Mouse (Mus musculus) urinary bladder, adult 2 months (tissue): Measurements from ENCODE around the gene Timm50. TPM values are rescaled to one million over a fixed set of nuclear protein-coding genes. Genes with fewer than 3 reads are reported as not detected.

Source experiments
- DNase-seq: peaks from one replicate; pipeline ENCODE4 v3.0.0; 2022; ENCODE audit warnings: low spot score
- polyA plus RNA-seq: library from polyadenylated mRNA; depleted of rRNA; stranded (reverse); fragments of >200 nt; gene quantifications from 2 replicates; pipeline ENCODE4 v1.2.3, GENCODE M21; 2012; rRNA removed

The Timm50 gene
- 33.7 and 41.8 TPM in 2 replicates for polyA plus RNA-seq

DNA sequence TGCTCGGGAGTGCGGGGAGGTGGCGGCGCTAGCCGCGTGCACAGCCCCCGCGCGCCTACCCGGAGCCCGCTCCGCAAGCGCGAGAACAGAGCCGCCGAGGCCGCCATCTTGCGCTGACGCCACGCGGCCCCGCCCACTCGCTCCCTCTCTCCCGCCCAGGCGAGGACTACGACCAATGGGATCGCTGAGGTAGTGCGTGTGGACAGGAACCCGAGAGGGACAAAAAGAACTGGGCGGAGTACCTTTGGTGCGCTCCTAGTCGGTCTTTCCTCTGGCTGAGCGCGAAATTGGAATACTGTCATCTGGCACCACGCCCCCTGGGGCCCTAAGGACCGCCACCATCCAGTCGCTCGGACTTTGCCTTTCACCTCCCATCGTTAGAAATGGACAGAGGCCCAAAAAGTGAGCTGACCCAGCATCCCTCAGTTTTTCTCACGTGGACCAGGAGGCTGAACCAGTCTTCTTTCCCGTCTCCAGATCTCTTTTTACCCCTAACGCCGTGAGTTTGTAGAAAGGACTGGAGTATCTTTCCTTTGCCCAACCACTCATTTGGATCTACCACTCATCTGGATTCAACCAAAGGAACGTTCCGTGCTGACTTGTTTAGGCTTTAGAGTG lies at the start of gene Timm50:
Gene Timm50, minus strand, starts transcription at position 147 of the 618 bp plus-strand sequence.
- peak; percentile 96 for DNase-seq

DNA sequence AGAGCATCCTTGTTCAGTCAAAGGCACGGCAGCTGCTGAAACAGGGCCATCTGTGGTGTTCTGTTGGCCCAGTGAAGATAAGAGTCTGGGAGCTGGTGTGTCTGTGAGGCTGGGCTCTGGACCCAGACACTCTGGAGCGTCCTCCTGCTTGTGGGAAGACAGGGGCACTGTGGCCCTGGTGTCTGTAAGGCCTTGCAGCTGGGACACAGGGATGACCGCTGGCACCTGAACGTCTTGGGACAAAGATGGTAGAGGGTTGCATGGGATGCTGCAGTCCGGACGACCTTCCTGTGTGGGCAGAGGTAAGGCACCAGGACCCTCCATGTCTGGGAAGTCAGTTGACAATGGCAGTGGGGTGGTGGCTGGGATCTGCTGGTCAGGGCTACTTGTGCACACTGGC lies 48.4 kb upstream of the Timm50 start:
- DNase-seq = no peak

DNA sequence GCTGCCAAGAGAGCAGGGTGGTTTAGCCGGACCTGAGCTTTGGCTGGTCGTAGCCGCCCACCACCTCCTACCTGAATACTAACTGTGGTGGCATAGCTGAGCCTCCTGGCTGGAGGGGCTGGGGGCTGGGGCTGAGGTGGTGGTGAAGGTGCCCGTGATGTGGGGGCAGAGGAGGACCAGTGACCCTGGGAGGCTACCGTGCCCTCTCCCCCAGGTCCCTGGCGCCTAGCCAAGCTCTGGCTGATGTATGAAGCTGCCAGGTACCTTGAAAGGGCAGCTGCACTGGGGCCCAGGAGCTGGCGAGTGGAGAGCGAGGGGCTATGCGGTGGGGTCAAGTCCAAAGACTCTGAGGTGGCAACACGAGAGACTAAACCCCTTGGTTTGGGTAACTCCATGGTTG lies 48.0 kb upstream of the Timm50 start:
- DNase-seq = no peak

DNA sequence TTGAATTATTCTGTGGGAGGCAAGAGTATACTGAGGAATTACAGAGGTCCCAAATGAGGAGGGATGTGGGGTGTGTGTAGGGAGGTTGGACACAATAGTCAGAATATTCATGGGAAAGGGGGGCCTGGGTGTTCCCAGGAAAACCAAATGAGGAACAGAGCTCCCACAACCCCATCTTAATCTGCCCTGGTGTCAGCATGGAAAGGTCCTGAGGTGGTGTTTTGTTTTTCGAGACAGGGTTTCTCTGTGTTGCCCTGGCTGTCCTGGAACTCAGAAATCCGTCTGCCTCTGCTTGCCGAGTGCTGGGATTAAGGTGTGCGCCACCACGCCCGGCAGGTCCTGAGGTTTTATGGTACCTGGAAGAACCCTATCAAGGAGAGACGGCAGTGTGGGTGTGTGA lies 46.6 kb upstream of the Timm50 start:
- DNase-seq = no peak

DNA sequence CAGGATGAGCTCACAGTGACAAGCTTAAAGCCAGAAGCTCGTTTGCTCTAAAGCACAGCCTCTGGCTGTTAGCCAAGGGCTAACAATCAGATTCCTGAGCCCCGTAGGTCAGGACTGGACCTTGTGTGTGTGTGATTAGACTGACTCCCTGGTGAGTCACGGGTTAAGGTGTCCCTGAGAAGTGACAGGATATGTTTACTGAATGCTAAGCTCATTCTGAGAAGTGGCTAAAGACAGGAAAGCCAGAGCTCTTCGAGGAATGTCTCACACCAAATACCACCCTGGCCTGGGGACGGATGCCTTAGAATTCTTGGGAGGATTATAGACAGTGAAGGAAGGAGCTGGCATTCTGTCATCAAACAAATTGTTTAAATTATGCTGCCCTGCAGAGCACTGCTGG lies 46.1 kb upstream of the Timm50 start:
- DNase-seq = no peak

DNA sequence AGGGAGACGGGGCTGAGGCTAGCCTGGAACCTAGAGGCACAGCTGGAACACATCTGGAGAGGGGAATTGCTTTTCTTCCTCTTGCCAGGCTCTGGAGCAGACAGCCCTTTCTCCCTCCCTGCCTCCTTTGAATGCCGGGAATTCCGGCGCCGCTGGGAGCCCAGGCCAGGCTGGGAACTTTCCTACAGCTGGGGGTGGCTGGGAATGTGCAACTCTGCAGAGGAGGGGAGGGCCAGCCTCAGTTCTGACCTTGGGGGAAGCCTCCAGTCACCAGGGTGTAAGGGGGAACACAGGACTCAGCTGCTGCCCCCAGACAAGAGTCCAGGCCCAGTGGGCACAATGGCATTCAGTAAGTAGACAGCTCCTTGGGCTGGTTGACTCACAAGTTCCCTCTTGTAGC lies 45.1 kb upstream of the Timm50 start:
- no peak for DNase-seq

DNA sequence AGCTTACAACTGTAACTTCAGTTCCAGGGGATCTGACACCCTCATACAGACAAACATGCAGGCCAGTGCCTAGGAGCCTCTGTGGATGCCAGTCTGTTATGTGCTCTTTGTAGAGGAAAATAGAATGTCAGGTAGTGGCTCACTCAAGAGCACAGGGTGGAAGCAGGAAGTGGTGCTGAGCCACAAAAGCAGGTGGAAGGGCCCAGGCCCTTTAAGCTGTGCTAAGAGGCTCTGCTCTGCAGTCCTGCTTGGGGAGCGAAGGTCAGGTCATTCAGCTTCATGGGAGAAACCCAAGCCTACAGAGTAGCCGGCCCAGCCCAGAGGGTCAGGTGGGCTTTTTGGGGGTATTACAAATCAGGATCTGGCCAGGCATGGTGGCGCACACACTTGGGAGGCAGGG lies 43.3 kb upstream of the Timm50 start:
- no peak for DNase-seq

DNA sequence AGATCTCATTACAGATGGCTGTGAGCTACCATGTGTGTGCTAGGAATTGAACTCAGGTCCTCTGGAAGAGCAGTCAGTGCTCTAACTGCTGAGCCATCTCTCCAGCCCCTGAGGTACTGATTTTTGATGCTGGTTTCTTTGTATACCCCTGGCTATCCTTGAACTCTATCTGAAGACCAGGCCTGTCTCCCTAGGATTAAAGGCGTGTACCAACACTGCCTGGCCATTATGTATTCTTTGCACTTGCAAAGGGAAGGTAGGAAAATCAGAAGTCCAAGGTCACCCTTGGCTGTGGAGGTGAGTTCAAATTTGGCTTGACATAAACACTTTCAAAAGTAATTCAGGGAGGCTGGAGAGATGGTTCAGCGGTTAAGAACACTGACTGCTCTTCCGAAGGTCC lies 42.7 kb upstream of the Timm50 start:
- DNase-seq = no peak

DNA sequence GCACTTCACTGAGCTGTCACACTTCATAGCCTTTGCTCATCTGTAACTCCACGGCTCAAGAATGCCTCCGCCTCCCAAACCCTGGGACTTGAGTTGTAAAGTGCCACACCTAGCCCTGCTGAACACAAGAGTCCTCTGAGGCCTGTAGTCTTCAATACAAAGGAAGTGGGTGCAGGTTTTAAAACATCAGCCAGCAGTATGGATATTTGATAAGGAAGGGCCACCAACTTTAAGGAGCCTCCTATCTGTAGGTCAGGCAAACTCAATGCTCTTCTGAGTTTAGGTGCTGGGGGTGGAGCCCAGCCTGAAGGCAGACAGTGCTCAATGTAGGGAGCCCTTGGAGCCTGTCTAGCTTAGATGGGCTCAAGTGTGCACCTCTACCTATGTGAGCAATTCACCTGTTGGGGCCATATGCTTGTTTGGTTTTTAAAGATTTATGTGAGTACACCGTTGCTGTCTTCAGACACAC lies 42.3 kb upstream of the Timm50 start:
- no peak for DNase-seq

DNA sequence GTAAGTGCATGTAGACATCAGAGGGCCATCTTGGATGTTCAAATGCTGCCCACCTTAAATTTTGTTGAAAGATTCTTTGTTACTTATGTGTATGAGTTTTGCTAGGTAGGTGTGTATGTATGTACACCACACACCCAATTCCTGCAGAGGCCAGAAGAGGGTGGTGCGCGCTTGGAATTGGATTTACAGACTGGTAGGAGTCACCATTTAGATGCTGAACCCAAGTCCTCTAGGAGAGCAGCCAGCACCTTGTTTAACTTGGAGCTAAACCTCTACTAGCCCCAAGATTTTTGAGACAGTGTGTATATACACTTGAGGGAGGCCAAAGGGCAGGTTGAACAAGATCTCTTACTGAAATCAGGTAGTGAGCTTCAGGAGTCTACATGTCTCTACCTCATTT lies 41.4 kb upstream of the Timm50 start:
- DNase-seq = no peak

DNA sequence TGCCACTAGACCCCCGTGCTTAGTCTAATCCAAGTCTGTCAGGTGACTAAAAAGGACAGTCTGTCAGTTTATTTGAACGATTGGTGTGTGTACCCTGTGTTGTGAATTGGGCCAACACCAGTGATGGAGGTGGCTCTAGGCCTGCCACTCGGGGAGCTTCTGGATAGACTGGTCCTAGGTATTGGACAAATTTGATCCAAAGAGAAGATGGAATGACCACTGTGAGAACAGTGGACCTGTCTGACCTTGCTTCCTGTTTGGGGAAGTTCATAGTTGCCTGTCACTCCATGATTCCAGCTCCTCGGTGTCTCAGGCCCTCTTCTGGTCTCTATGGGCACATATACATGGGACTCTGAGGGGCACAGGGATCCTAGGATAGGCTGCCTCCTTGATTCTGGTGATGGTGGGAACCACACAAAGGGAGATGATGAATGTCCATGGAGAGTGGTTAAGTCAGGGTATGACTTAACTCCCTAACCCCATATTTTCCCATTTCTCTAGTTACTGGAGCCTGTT lies 39.9 kb upstream of the Timm50 start:
- no peak for DNase-seq

DNA sequence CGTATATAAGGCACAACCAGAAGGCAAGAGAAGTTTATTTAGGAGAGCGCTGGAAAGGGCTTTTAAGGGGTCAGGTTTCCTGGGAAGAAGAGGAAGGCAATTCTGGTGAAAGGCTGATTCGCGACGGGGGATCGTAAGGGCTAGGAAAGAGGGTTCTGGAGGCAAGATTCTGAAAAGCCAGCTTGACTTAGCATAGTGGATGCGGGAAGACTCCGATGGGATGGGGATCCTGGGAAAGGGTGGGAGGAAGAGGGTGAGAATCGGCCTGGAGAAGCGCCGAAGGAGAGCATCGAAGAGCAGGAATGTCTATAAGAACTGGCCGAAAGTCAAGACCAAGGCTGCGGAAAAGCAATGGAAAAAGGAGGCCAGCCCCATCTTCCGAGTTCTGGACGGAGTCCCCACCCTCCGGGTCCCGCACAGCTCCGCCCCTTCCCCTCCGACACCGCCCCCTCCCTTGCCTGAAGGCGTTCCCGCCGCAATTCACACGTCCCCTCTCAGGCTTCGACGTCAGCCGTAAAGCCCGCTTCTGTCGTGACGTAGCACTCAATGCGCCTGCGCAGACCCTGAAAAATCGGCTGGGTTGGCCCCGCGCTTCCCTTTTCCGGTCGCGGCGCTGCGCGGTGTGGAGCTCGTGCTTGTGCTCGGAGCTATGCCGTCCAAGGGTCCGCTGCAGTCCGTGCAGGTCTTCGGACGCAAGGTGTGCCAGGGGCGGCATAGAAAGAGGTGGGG lies 38.4 kb upstream of the Timm50 start, which contains the start of gene Rps16:
Gene Rps16, plus strand, starts transcription at position 498 of the 729 bp plus-strand sequence.
- DNase-seq = peak; percentile 99

DNA sequence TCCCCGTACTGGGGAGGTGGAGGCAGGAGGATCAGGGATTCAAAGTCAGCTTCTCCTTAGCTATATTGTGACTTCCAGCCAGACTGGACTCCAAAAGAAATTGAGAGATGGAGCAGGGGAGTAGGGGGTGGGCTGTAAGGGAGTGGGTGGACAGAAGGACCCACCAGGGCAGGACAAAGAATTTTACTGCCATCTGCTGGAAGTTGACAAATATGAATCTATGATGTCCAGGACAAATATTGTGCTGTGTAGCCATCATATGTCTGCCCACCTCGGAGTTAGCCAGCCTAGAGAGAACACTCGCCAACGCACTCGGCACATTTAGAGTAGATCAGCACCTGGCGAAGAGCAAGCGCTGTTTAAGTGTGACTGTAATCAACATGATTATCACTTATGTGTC lies 36.7 kb upstream of the Timm50 start:
- no peak for DNase-seq

DNA sequence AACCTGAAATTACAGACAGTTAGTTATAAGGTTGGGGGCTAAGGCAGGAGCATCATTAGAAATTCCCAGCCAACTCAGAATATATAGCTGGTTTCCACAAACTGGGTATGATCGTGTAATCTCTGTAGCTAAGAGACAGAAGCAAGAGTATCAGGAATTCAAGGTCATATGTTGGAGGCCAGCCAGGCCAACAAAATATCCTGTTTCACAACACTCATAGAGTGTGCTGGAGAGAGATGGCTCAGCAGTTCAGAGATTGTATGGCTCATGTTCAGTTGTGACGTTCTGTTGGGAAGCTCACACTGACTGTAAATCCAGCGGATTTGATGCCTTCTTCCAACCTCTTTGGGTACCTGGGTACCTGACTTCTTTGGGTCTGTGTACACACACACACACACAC lies 35.9 kb upstream of the Timm50 start:
- DNase-seq = no peak

DNA sequence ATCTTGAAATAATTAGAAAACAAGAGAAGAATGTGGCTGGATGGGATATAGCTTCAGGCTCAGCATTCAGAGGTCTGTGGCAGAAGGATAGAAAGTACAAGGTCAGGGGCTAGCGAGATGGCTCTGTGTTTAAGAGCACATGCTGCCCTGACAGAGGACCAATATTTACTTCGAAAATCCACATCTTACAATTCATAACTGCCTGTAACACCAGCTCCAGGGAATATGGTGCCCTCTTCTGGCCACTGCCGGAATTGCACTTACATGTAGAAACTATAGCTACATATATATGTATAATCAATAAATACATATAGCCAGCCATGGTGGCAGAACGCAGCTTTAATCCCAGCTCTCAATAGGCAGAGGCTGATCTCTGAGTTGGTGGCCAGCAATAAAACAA lies 32.8 kb upstream of the Timm50 start:
- DNase-seq = no peak

DNA sequence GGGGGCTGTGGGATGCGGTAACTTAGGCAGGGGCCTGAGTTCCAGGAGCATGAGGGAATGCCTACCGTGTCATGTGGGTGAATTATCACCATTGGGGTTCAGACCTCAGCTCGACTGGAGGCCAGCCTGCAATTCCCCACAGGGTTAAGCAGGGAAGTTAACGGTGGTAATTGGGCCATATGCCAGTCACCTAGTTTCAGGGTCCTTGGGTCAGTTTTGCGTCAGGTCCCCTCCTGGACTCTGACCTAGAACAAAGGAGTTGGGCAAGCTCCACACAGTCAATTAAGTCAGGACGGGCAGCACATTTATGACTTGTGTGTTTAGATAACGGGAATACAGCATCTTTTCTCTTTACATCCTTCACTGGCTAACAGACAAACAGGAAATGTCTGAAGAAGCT lies 29.5 kb upstream of the Timm50 start:
- no peak for DNase-seq

DNA sequence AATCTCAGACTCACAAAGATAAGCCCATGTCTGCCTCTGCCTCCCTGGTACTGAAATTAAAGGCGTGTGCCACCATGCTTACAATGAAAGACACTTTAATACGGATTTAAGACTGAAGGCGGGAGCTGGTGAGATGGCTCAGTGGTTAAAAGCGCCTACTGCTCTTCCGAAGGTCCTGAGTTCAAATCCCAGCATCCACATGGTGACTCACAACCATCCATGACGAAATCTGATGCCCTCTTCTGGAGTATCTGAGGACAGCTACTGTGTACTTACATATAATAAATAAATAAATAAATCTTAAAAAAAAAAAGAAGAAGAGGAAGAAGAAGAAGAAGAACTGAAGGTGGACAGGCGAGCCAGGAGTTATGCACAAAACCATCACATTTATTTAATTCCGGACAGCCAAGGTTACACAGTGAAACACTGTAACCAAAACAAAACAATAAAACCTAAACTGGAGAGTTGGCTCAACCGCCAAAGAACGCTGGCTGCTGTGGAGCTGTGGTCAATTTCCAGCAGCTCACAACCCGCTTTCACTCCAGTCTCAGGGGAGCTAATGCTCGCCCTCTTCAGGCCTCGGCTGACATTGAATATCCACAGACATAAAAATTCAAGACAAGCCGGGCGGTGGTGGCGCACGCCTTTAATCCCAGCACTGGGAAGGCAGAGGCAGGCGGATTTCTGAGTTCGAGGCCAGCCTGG lies 27.5 kb upstream of the Timm50 start:
- DNase-seq = no peak

DNA sequence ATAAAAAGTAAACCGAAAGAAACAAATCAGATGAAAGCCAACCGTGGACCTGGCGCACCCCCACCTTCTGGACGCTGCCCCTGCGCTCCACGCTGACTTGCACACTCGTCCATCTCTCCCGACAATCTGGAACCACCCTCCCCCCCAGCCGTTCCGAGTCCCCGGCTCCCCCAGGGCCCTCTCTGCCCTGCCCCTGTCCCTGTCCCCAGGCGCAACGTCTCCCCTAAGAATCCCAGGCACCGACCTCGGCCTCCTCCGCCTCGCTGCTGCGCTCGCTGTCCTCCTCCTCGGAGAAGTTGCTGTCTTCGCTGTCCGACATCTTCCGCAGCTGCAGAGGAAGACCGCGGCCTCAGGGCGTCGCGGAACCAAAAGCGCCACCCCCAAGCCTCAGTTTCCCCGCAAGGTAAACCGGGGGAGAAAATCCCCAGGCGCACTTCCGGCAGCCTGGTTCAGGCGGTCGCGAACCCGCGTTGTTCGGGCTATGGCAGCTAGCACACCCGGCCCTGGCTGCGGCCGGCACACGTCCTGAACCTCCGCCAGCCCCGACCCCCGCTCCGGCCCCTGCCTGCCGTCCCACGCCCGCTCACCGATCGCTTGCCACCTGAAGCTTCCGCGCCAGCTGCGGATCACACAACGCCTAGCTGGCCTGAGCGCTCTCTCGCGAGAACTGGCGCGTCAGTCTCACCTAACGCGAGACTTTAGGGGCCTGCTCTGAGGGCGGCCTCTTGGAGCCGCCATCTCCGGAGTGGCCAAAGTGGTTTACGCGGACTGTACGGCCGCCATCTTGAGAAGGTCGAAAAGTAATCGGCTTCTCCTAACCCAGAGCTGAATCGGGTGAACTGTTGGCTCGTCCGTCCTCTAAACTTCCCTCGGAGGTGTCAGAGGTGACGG lies 26.5 kb upstream of the Timm50 start, which contains the start of gene Supt5:
Gene Supt5, minus strand, starts transcription at position 639 of the 891 bp plus-strand sequence.
- DNase-seq = peak; percentile 90

DNA sequence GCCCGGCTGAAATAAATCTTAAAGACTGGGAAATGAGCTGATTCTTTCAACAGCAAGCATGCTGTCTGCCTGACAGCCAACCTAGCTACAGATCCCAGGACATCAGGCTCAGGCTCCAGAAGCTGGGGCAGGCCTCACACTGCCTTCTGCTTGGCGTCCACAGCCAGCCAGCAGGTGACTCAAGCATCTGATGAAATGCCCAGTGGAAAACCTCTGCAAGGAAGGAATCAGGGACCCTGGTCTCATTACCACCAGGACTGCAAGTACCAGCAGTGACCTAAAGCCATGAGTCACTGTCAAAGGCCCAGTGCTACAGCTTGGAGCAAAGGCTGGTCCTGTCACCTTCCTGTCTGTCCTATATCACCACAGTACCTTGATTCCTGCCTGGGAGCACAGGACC lies 23.6 kb upstream of the Timm50 start:
- DNase-seq = no peak

DNA sequence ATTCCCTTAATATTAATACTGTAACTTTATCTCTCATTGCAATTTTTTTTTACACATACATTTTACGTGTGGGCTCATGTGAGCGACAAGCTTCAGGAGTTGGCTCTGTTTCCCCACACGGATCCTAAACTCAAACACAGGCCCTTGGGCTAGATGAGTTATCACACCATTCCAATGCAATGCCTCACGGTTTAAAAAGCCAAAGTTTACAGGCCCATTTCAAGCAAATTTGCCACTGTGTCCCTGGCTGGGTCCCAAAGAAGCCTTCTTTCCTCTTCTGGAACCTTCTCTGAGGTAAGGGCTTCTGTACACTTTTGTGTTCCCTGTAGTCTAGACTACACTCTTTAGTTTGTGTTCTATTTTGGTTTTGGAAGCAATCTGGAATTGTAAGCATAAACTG lies 22.7 kb upstream of the Timm50 start:
- no peak for DNase-seq

DNA sequence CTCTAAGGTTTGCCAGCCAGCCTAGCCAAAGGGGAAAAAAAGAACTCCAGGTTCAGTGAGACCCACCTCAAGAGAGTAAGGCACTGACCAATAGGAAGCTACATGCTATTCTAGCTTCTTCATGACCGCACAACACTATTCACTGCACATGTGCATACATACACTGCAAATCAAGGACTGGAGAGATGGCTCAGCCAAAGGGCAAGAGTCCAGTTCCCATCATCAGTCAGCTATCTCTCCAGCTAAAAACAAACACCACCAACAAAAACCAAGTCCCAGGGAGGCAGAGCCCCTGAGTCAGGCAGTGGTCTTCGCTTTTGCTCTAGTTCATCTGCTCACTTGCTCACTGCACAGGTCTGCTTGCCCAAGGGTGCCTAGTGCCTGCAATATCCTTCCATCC lies 16.4 kb upstream of the Timm50 start:
- no peak for DNase-seq

DNA sequence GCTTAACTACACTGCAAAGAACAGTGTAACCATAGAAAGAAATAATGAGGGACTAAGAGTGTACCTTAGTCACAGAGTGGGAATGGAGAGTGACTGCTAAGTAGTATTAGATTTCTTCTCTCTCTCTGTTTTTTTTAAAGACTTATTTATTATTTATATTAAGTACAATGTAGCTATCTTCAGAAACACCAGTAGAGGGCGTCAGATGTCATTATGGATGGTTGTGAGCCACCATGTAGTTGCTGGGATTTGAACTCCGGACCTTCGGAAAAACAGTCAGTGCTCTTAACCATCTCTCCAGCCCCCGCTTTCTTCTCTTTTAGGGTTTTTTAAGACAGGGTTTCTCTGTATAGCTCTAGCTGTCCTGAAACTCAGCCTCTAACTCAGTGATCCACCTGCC lies 14.6 kb upstream of the Timm50 start:
- no peak for DNase-seq
